Mouse (Mus musculus): ENCODE measurements at regions not wholly inside any gene's neighbourhood (a gene's known extent, or its start where the extent isn't known, plus 50 kb on each side); places are given as distances from the start of the nearest gene placed in this dataset.

DNA sequence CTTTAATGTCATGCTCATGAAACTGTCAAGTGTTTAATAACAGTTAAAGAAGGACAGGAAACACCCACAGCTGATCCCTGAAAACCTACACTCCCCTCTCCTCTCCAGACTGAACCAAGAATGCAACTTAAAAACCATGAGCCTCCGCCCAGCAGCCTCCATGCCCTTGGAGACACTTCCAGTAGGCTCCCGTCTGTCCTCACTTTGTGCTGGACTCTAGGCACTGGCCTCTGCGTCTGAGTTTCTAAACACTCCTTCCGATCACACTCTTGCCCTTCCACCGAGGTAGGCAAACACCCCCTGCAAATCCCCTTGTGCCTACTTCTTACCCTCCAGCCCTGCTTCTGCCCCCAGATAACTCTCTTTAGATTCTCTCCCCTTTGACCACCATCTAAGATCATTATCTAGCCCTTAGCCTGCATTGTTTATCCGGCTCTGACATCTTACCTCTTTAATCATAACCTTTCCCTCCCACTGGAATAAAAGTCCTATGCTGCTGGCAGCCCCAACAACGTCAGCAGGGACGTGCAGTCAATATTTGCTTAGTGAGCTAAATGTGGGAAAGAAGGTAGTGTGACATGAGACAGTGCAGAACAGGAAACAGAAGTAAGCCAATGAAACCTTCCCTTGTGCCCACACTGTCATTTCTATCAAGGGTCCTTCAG is 52.5 kb upstream of the Dhx40 start:
- H3K4me3 ChIP-seq, result no peak overlapping the region
- no peaks in the 10 kb centered on the region for H3K4me1 ChIP-seq (replicated peaks)
- H3K36me3 ChIP-seq, result no peaks in the 10 kb centered on the region
- WGBS, result 53% methylated on average over 8 of the region's 8 CpGs
- no peaks in the 10 kb centered on the region for H3K9me3 ChIP-seq (replicated peaks)
- ATAC-seq (replicated peaks; ENCODE audit: insufficient number of reproducible peaks, insufficient read depth, low FRiP score, low read depth), result no peak
- no peak overlapping the region for H3K9ac ChIP-seq
- no peak overlapping the region for H3K27ac ChIP-seq
- H3K27me3 ChIP-seq, result no peaks in the 10 kb centered on the region
- H3K4me2 ChIP-seq, result no peak overlapping the region

- Histone ChIP-seq H3K4me2 (no peak overlapping the region), H3K27me3 (no peaks in the 10 kb centered on the region), H3K9ac (no peak overlapping the region), H3K36me3 (no peaks in the 10 kb centered on the region), H3K4me3 (no peak overlapping the region), H3K27ac (no peak overlapping the region), H3K4me1 (replicated peaks) (no peaks in the 10 kb centered on the region), H3K9me3 (replicated peaks) (no peaks in the 10 kb centered on the region)
- ATAC-seq (replicated peaks; ENCODE audit: insufficient number of reproducible peaks, insufficient read depth, low FRiP score, low read depth), result no peak
- whole genome bisulfite sequencing, result 87% methylated on average over 9 of the region's 9 CpGs
Observed at GRCm38 (mm10) chr11:86859236-86859817, 51.8 kb upstream of the Dhx40 start.

DNA sequence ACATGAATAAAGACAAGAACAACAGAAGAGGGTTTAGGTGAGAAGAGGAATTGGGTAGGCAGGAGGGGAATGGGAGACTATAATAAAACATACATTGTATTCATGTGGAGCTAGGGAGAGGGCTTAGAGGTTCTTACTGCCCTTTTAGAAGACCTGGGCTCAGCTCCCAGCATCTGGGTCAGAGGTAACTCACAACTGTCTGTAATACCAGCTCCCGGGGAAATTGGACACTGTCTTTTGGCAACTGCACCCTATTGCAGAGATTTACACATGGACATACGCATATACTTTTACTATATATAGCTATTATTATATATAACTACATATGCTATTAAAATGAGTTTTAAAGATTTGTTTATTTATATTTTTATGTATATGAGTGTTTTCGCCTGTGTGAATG is 50.7 kb upstream of the Dhx40 start:
- no peak for ATAC-seq (replicated peaks; ENCODE audit: insufficient number of reproducible peaks, insufficient read depth, low FRiP score, low read depth)
- H3K27ac ChIP-seq, result no peak overlapping the region
- H3K4me3 ChIP-seq, result no peak overlapping the region
- H3K9ac ChIP-seq, result no peak overlapping the region
- no peaks in the 10 kb centered on the region for H3K9me3 ChIP-seq (replicated peaks)
- H3K4me1 ChIP-seq (replicated peaks), result no peaks in the 10 kb centered on the region
- 87% methylated on average over 3 of the region's 3 CpGs for WGBS
- H3K36me3 ChIP-seq, result no peaks in the 10 kb centered on the region
- H3K27me3 ChIP-seq, result no peaks in the 10 kb centered on the region
- no peak overlapping the region for H3K4me2 ChIP-seq

All from heart, embryonic 15.5 days (tissue).